Mouse (Mus musculus): ENCODE data around the gene Bmp2k.

Bmp2k gene

GRCm38 (mm10) chr5:96972474-96973130 lies 24.9 kb upstream of the Bmp2k start:
- DNase-seq, result no peak

GRCm38 (mm10) chr5:96973714-96974113 lies 23.8 kb upstream of the Bmp2k start:
- no peak for DNase-seq

GRCm38 (mm10) chr5:96974661-96975060 lies 22.8 kb upstream of the Bmp2k start:
- no peak for DNase-seq

- DNase-seq, result no peak
These were observed 22.4 kb upstream of the Bmp2k start for GRCm38 (mm10) chr5:96975112-96975511.

GRCm38 (mm10) chr5:96976150-96976549 lies 21.3 kb upstream of the Bmp2k start:
- no peak for DNase-seq

GRCm38 (mm10) chr5:96979296-96980007 lies 18.0 kb upstream of the Bmp2k start:
- no peak for DNase-seq

GRCm38 (mm10) chr5:96980008-96980634 lies 17.4 kb upstream of the Bmp2k start:
- DNase-seq, result no peak

GRCm38 (mm10) chr5:96981987-96982386 lies 15.5 kb upstream of the Bmp2k start:
- no peak for DNase-seq

GRCm38 (mm10) chr5:96983142-96983541 lies 14.3 kb upstream of the Bmp2k start:
- no peak for DNase-seq

GRCm38 (mm10) chr5:96986850-96987249 lies 10.6 kb upstream of the Bmp2k start:
- DNase-seq, result no peak

- DNase-seq, result no peak
These were observed 8.6 kb upstream of the Bmp2k start for GRCm38 (mm10) chr5:96988880-96989279.

GRCm38 (mm10) chr5:96991156-96991555 lies 6.3 kb upstream of the Bmp2k start:
- DNase-seq, result no peak

- DNase-seq, result no peak
These were observed 4.8 kb upstream of the Bmp2k start for GRCm38 (mm10) chr5:96992651-96993050.

GRCm38 (mm10) chr5:96993057-96993456 lies 4.4 kb upstream of the Bmp2k start:
- no peak for DNase-seq

- no peak for DNase-seq
These were observed 1.7 kb upstream of the Bmp2k start for GRCm38 (mm10) chr5:96995791-96996190.

- DNase-seq, result peak; percentile 28
These were observed 834 bp upstream of the Bmp2k start for GRCm38 (mm10) chr5:96996401-96997309.

- no peak for DNase-seq
These were observed 495 bp downstream of the Bmp2k start for GRCm38 (mm10) chr5:96997802-96998565.

GRCm38 (mm10) chr5:96998566-96998907 lies 1.0 kb downstream of the Bmp2k start:
- DNase-seq, result no peak

- DNase-seq, result no peak
These were observed 2.1 kb downstream of the Bmp2k start for GRCm38 (mm10) chr5:96999601-97000000.

- DNase-seq, result no peak
These were observed 3.0 kb downstream of the Bmp2k start for GRCm38 (mm10) chr5:97000524-97000923.

- no peak for DNase-seq
These were observed 3.7 kb downstream of the Bmp2k start for GRCm38 (mm10) chr5:97001153-97001552.

- no peak for DNase-seq
These were observed 4.1 kb downstream of the Bmp2k start for GRCm38 (mm10) chr5:97001571-97001970.

All from thymus, postnatal 25 days (tissue).